Mouse (Mus musculus) embryo, embryonic 9.5 days (tissue): ENCODE results near the gene Snx20.

ENCODE experiments used
- DNase-seq: peaks from one replicate; pipeline ENCODE4 v3.0.0-alpha.2; 2017; ENCODE audit errors: extremely low spot score

Gene Snx20

DNA sequence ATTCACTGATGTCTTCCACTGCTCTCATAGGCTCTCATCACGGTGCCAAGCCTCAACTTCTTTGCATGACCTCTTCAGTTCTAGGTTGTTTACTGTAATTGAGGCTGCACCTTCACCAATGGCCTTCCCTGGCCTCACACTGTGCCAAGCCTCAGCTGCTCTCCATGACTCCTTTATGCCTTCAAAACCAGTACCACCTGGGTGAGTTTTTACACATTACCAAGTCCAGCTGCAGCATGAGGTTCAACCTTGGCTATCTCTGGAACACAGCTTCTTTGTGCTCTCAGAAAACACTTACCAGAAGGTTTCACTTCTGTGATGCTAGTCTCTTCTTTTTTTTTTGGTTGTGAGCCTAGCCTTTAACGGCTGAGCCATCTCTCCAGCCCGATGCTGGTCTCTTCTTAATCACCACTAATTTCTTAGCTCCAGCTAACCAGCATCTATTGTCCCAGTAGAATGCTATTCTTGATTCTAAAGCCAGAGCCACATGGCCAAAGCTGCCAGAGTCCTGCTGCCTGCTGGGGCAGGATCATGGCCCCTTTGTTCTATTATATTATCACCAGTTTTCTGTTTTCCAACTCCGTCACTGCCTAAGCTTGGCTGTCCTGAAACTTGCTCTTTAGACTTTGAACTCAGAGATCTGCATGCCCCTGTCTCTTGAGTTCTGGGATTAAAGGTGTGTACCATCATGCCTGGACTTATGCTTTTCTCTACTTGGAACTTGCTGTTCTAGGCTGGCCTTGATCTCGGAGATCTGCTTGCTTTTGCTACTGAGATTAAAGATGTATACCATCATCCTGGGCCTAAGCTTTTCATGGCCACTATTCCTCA, 7.0 kb upstream of the Snx20 start:
- no peak for DNase-seq

- DNase-seq: no peak
These were observed 3.0 kb upstream of the Snx20 start for GRCm38 (mm10) chr8:88638908-88639307.

DNA sequence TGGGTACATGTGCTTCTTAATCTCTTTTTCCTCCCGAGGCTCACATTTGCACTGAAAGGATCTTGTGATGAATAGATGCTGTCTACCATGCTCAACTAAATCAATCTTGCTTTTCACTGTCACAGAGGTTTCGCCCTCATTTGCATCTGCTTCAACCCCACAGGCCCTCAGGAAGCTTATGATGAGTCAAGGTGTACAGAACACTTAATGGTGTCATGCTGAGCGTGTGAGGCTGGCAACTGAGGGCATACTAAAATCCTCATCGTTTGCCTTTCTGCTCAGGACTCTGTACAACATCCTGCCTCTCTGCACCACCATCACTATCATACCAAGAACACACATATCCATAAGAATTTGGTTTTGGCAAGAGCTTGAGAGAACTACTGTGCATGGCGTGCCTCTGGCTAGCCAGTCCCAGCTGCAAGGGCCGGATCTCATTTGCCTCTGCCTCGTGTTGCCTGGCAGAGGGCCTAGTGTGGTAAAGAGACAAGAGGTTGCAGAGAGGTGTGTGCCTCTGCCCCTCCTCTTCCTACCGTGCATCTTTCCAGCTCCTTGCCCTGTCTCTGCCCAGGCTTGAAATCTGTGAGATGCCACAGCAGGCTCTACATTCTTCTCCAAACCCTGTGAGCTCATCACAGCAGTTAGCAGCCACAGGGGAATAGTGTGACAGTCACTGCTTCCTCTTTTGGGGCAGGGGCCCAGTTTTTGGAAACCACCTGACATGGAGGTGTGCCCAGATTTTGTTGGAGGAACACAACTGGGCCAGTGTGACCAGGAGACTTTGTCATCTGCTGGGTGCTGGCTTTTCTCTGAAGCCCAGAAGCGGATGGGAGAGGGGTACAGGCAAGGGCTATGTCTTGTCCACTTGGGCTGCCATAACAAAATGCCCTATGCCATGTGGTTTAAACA, 1.4 kb upstream of the Snx20 start:
- no peak for DNase-seq

GRCm38 (mm10) chr8:88633343-88633765, 2.6 kb downstream of the Snx20 start:
- DNase-seq: no peak

GRCm38 (mm10) chr8:88631081-88631480, 4.8 kb downstream of the Snx20 start:
- DNase-seq: no peak

GRCm38 (mm10) chr8:88630225-88630624, 5.7 kb downstream of the Snx20 start:
- no peak for DNase-seq

GRCm38 (mm10) chr8:88628001-88628774, 7.7 kb downstream of the Snx20 start:
- no peak for DNase-seq

DNA sequence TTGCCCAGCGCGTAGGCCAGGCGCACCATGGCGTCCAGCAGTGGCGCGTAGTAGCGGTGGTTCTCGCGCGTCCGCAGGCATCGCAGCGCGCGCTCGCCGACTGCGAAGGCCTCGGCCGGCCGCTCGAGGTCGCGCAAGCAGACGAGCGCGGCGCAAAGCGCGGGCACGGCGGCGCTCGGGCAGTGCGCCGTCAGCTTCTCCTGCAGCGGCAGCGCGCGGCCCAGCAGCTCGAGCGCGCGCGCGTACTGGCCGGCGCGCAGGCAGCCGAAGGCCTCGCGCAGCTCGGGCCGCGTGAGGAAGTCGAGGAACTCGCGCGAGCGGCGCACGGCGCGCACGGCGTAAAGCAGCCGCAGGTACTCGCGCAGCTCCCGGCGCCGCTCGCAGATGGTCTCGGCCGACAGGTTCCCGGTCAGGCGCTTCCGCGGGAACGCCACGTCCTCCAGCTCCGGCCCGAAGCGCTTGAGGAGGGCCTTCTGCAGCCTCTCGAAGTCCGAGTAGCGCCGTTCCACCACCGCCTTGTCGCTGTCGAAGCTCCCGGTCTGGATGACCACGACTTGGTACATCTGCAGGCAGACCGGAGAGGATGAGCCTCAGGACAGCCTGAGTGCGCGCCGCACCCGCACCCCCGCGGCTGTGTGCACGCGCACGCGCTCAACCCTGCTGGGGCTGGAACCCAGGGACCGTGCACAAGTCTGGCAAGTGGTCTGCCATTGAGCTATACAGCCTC, 8.5 kb downstream of the Snx20 start:
- DNase-seq: peak; percentile 77

DNA sequence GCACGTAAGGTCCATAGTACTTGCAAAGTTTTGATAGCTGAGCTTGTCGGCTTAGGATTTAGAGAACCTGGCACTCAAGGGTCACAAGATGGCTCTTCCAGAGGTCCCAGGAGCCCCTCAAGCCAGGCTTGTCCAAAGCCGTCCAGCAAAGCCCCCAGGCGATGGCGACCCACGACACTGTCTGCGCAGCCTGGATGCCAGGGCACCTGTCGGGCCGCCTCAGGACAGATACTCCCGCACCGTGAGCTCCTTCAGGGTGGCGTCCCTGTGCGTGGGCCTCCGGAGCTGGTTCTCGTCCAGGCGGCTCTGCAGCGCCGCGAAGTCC, 9.0 kb downstream of the Snx20 start:
- no peak for DNase-seq

- no peak for DNase-seq
These were observed 9.5 kb downstream of the Snx20 start for GRCm38 (mm10) chr8:88626433-88626832.

- DNase-seq: no peak
These were observed 11.7 kb downstream of the Snx20 start for GRCm38 (mm10) chr8:88624276-88624675.

DNA sequence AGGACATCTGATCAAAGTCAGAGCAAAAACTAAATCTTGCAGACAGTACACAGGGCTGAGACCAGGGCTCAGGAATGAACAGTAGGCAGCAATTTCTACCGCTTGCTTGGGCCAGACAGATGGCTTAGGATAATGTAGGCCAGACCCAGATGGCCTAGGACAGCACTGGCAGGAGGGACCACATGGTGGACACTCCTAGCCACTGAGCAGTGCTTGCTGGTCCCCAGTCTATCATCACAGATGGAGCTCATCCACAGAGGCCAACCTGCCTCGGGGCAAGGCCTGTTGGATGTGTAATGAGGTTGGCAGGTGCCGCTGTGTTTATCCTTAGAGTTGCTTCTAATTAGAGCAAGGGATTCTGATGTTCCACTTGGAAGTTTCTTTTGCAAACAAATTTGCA, 12.6 kb downstream of the Snx20 start:
- no peak for DNase-seq

DNA sequence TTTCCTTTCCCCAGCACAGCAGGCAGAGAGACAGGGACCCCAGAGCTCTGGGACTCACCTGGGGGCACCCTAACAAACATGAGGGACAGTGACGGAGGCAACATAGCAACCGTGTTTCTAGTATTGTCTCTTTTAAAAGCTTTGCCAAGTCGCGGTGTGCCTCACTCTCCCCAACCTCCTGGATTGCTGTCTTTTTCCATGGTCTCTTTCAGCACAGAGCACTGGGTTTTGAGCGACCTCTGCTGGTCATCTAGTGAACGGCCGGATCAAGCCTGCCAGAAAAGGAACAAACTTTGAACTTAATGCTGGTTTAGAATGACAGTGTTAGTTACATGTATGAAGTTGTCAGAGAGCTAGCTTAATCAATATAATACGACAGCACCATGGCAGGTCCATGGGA, 14.5 kb downstream of the Snx20 start:
- peak; percentile 81 for DNase-seq

DNA sequence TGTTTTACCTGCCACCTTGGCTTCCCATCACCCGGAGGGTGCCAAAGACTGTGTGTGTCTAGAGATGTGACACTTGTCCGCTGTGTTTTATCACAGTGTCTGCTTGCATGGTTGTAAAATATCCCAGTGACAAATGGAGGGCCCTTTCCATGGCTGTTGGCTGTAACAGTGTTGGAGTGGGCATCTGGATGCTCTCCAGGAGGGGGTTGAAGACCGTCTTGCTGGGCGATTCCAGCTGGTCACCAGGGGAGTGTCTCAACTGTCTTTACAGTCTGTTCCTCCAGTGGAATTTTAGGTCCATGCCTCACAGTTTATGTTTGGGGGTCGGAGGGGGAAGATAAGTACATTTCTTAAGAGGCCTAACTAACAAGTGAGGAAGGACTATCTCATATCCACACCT, 15.0 kb downstream of the Snx20 start:
- DNase-seq: no peak

- no peak for DNase-seq
These were observed 16.4 kb downstream of the Snx20 start for GRCm38 (mm10) chr8:88619513-88619912.

GRCm38 (mm10) chr8:88618612-88619011, 17.3 kb downstream of the Snx20 start:
- no peak for DNase-seq

DNA sequence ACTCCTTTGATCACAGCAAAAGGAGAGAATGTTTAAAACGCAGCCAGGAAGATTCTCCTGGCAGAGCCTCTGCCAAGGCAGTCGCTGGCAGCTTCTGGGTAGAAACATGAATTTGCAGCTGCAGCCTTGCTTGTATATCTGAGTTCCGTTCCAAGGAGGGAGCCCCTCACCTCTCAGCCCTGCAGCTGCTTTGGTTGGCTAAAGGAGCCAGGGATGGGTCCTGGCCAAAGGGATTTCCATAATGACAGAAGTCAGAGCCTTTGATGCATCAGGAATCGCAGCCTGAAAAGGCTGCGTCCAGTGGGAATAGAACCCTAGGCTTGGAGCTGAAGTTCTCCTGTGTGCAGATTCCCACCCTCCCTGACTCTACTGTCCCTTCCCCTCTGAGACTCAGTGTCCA, 20.9 kb downstream of the Snx20 start:
- DNase-seq: no peak

- DNase-seq: no peak
These were observed 25.7 kb downstream of the Snx20 start for GRCm38 (mm10) chr8:88610271-88610670.

GRCm38 (mm10) chr8:88609036-88609435, 26.9 kb downstream of the Snx20 start:
- DNase-seq: no peak

- no peak for DNase-seq
These were observed 30.4 kb downstream of the Snx20 start for GRCm38 (mm10) chr8:88605361-88606040.
